Mouse (Mus musculus) midbrain, embryonic 11.5 days (tissue): Measurements from ENCODE around the gene Ssty1. TPM values are rescaled to one million over a fixed set of nuclear protein-coding genes. Genes with fewer than 3 reads are reported as not detected.
"Not testable (repeated sequence)": the region's sequence is repeated elsewhere in the genome, so short reads cannot be mapped to it uniquely, and the experiment has no call there.

ENCODE experiments used
- ATAC-seq: fragments of 200-750 bp; cut with Nextera tagmentation; 2 replicates; pipeline ENCODE4 v1.8.0; 2017; ENCODE audit warnings: moderate TSS enrichment, moderate library complexity; ENCODE audit not compliant: low FRiP score
- DNase-seq: peaks from one replicate; pipeline ENCODE4 v3.0.0; 2015; ENCODE audit warnings: low spot score; ENCODE audit errors: missing footprints
- H3K27ac ChIP-seq: fragments of 300-500 bp; sonication (generic); 2 replicates; pipeline ENCODE4 v1.5.1; 2014; ENCODE audit warnings: low read depth, low read length
- H3K27me3 ChIP-seq: fragments of 300-500 bp; sonication (generic); 2 replicates; pipeline ENCODE4 v1.6.1; 2014; ENCODE audit warnings: mild to moderate bottlenecking, low read length, moderate library complexity, mixed read lengths; ENCODE audit not compliant: control insufficient read depth, insufficient read depth
- H3K36me3 ChIP-seq: fragments of 300-500 bp; sonication (generic); 2 replicates; pipeline ENCODE4 v1.6.1; 2014; ENCODE audit warnings: mild to moderate bottlenecking, low read length, moderate library complexity, mixed read lengths; ENCODE audit not compliant: control insufficient read depth, insufficient read depth
- H3K4me1 ChIP-seq: fragments of 300-500 bp; sonication (generic); 2 replicates; pipeline ENCODE4 v1.6.1; 2014; ENCODE audit warnings: low read length; ENCODE audit not compliant: control insufficient read depth, insufficient read depth
- H3K4me2 ChIP-seq: fragments of 300-500 bp; sonication (generic); 2 replicates; pipeline ENCODE4 v1.6.1; 2014; ENCODE audit warnings: mild to moderate bottlenecking, moderate library complexity
- H3K4me3 ChIP-seq: fragments of 300-500 bp; sonication (generic); 2 replicates; pipeline ENCODE4 v1.5.1; 2014; ENCODE audit warnings: low read depth, low read length
- H3K9ac ChIP-seq: fragments of 300-500 bp; sonication (generic); 2 replicates; pipeline ENCODE4 v1.6.1; 2014; ENCODE audit warnings: low read length
- H3K9me3 ChIP-seq: fragments of 300-500 bp; sonication (generic); 2 replicates; pipeline ENCODE4 v1.6.1; 2016; ENCODE audit warnings: low read length; ENCODE audit not compliant: control insufficient read depth
- WGBS: fragments of 180-500 bp; shearing (Covaris S2); extraction: QIAGEN DNeasy Blood & Tissue Kit; methylation state at CpG from one replicate; pipeline ENCODE4 v1.1.7; 2014; 5-methylcytosine and 5-hydroxymethylcytosine counted together
- polyA plus RNA-seq: library from polyadenylated mRNA; unstranded; fragments of >200 nt; fragmentation: Nextera tagmentation; extraction: Ambion mirVana; gene quantifications from 2 replicates; pipeline ENCODE4 v1.2.1, GENCODE M21; 2014

The Ssty1 gene
- polyA plus RNA-seq, result not detected in 2 replicates

GRCm38 (mm10) chrY:18088816-18089215 is at the start of gene Ssty1:
Ssty1 (plus strand) TSS chrY:18089116.
- not testable (repeated sequence) for H3K36me3 ChIP-seq, H3K9ac ChIP-seq, H3K9me3 ChIP-seq, H3K27me3 ChIP-seq, DNase-seq, H3K4me3 ChIP-seq, H3K4me1 ChIP-seq, H3K4me2 ChIP-seq, ATAC-seq, H3K27ac ChIP-seq

GRCm38 (mm10) chrY:18061712-18062111 is 27.2 kb upstream of the Ssty1 start, which contains the start of gene Gm21764:
Gm21764 (minus strand) TSS chrY:18061812.
- H3K9me3 ChIP-seq, H3K4me3 ChIP-seq, H3K9ac ChIP-seq, DNase-seq, H3K4me1 ChIP-seq, H3K27me3 ChIP-seq, H3K36me3 ChIP-seq, H3K27ac ChIP-seq, ATAC-seq, H3K4me2 ChIP-seq: not testable (repeated sequence)
- no CpG with 5 or more reads among the region's 3 CpGs for WGBS

Other genes with a start within 250 kb of the Ssty1 start
- not detected in 2 replicates for gene Gm21904, start 242.8 kb upstream of the Ssty1 start, polyA plus RNA-seq
- gene Gm20772, start 214.4 kb upstream of the Ssty1 start, polyA plus RNA-seq, result not detected in 2 replicates
- not detected in 2 replicates for gene Gm20831, start 214.4 kb upstream of the Ssty1 start, polyA plus RNA-seq
- gene Srsy, start 151.8 kb upstream of the Ssty1 start, polyA plus RNA-seq, result not detected in 2 replicates
- not detected in 2 replicates for gene Gm21764, start 27.3 kb upstream of the Ssty1 start, polyA plus RNA-seq